Mouse (Mus musculus) C2C12 (cell line): ENCODE results near the gene Gata1.

Experiments
- CTCF ChIP-seq: IDR thresholded peaks from one replicate; pipeline ENCODE4 v1.5.1; 2011; ENCODE audit not compliant: control insufficient read depth, insufficient read depth, insufficient read length
- MAX ChIP-seq: IDR thresholded peaks from one replicate; pipeline ENCODE4 v1.6.1; 2011; ENCODE audit warnings: mild to moderate bottlenecking, control low read depth

DNA sequence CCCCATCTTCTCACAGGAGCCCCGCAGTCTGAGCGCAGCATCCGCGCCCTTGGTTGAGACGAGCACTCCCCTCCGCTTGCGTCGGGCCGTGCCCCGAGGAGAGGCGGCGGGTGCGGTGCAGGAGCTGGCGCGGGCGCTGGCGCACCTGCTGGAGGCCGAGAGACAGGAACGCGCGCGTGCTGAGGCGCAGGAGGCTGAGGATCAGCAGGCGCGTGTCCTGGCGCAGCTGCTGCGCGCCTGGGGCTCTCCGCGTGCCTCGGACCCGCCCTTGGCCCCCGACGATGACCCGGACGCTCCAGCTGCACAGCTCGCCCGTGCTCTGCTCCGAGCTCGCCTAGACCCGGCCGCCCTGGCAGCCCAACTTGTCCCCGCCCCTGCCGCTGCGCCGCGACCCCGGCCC, 55.8 kb downstream of the Gata1 start:
- TF ChIP-seq CTCF: no peak
- TF ChIP-seq MAX: no peak
